Mouse (Mus musculus) embryonic facial prominence, embryonic 11.5 days (tissue): Measurements from ENCODE around the gene Gpr83. TPM values are rescaled to one million over a fixed set of nuclear protein-coding genes. Genes with fewer than 3 reads are reported as not detected.
A peak's percentile ranks its signal among the peaks of the same experiment; 100 is the strongest.

Experiments
- ATAC-seq: fragments of 200-750 bp; cut with Nextera tagmentation; replicated peaks from 2 replicates; pipeline ENCODE4 v1.8.0; 2017; ENCODE audit warnings: low read depth; ENCODE audit not compliant: insufficient number of reproducible peaks, low FRiP score, low TSS enrichment
- DNase-seq: peaks from one replicate; pipeline ENCODE4 v3.0.0-alpha.2; 2015; ENCODE audit warnings: low spot score
- H3K27ac ChIP-seq: fragments of 300-500 bp; sonication (generic); replicated peaks from 2 replicates; pipeline ENCODE4 v1.5.1; 2014; ENCODE audit warnings: mild to moderate bottlenecking, low read depth, low read length, control low read depth
- H3K27me3 ChIP-seq: fragments of 300-500 bp; sonication (generic); 2 replicates; pipeline ENCODE4 v1.6.1; 2014; ENCODE audit warnings: mild to moderate bottlenecking, low read length, moderate library complexity, mixed read lengths; ENCODE audit not compliant: control insufficient read depth, insufficient read depth
- H3K36me3 ChIP-seq: fragments of 300-500 bp; sonication (generic); replicated peaks from 2 replicates; pipeline ENCODE4 v1.6.1; 2014; ENCODE audit warnings: low read depth, mild to moderate bottlenecking, low read length, moderate library complexity, mixed read lengths; ENCODE audit not compliant: control insufficient read depth, insufficient read depth
- H3K4me1 ChIP-seq: fragments of 300-500 bp; sonication (generic); 2 replicates; pipeline ENCODE4 v1.6.1; 2014; ENCODE audit warnings: low read length, mixed read lengths; ENCODE audit not compliant: control insufficient read depth, insufficient read depth
- H3K4me2 ChIP-seq: fragments of 300-500 bp; sonication (generic); 2 replicates; pipeline ENCODE4 v1.6.1; 2014; ENCODE audit warnings: low read depth, mild to moderate bottlenecking, control low read depth, low read length, moderate library complexity
- H3K4me3 ChIP-seq: fragments of 300-500 bp; sonication (generic); 2 replicates; pipeline ENCODE4 v1.5.1; 2014; ENCODE audit warnings: low read depth, low read length, control low read depth
- H3K9ac ChIP-seq: fragments of 300-500 bp; sonication (generic); replicated peaks from 2 replicates; pipeline ENCODE4 v1.6.1; 2014; ENCODE audit warnings: mild to moderate bottlenecking, control low read depth, low read length
- H3K9me3 ChIP-seq: fragments of 300-500 bp; sonication (generic); replicated peaks from 2 replicates; pipeline ENCODE4 v1.6.1; 2016; ENCODE audit warnings: mild to moderate bottlenecking, low read length, inconsistent platforms, mixed read lengths; ENCODE audit not compliant: control insufficient read depth
- WGBS: fragments of 180-500 bp; shearing (Covaris S2); extraction: QIAGEN DNeasy Blood & Tissue Kit; methylation state at CpG from one replicate; pipeline ENCODE4 v1.1.7; 2014; 5-methylcytosine and 5-hydroxymethylcytosine counted together
- polyA plus RNA-seq: library from polyadenylated mRNA; unstranded; fragments of >200 nt; fragmentation: Nextera tagmentation; extraction: Ambion mirVana; gene quantifications from 2 replicates; pipeline ENCODE4 v1.2.1, GENCODE M21; 2014

The Gpr83 gene
- polyA plus RNA-seq, 1 experiment from 2014 or later: 0.29 TPM

DNA sequence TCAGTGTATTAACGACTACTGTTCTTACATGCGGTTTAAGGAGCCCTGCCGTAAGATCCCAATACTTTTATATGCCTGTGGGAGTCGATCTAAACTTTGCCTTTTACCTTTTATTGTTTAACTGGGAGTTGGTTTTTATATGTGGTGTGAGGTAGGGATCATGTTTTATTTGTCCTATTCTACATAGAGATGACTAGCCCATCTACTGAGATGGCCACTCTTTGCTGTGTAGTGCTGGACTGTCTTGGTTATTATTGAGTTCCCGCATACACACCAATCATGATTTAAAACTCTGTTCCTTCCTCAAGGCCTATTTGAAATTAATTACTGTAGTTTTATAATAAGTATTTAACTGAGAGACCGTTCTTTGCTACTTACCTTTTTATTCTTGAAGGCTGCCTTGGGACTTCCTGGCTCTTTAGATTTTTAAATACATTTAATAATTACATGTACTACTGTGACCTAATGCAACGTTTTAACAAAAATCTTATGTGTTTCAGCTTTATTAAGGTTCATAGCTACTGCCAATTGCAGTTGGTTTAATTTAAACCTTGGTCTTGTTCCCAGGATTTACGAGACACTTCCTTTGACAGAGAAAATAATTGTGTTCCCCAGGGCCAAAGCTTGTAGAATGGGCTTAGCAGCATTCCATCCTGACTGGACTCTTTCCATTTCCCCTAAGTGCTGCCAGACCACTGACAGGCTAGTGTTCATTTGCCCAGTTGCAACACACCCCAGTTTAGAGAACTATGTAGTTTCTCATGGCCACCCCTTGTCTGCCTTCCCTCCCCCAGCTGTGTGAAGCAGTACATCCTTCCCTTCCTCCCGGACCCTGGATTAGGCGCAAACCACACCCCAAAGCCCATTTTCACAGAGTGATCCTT lies 17.9 kb upstream of the Gpr83 start:
- Histone ChIP-seq H3K4me3 (no peak overlapping the region), H3K27me3 (no peaks in the 10 kb centered on the region), H3K4me1 (no peaks in the 10 kb centered on the region), H3K4me2 (no peak overlapping the region), H3K9ac (no peak overlapping the region), H3K36me3 (no peaks in the 10 kb centered on the region), H3K27ac (no peak overlapping the region), H3K9me3 (no peaks in the 10 kb centered on the region)
- no peak for DNase-seq
- WGBS: 83% methylated on average over 10 of the region's 10 CpGs
- no peak for ATAC-seq

DNA sequence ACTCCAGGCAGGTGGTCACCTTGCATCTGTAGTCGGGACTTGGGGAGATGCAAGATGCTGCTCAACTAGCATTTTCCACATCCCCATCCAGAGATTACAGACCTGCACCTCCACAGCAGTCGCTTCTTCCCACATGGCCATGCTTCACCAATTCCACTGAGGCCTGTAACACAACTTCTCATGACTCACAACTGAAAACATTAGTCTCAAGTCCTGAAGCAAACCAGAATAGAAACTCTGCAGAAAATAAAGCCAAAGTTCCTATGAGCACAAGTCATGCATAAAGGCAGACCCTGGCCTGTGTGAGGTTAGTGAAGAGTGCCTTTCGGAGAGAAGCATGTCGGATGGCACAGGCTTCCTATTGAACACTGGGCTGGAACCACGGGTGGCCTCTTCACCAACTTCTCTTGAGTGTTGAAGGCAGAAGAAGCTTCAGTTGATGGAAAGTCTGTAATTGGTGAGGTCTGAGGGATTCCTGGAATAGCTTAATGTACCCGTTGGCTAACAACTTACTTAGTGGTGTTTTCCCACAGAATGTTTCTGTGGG lies 16.6 kb upstream of the Gpr83 start:
- Histone ChIP-seq H3K4me1 (no peaks in the 10 kb centered on the region), H3K27me3 (no peaks in the 10 kb centered on the region), H3K27ac (no peak overlapping the region), H3K36me3 (no peaks in the 10 kb centered on the region), H3K9ac (no peak overlapping the region), H3K4me3 (no peak overlapping the region), H3K4me2 (no peak overlapping the region), H3K9me3 (no peaks in the 10 kb centered on the region)
- DNase-seq (no peak), ATAC-seq (no peak)
- WGBS: 91% methylated on average over 6 of the region's 6 CpGs

DNA sequence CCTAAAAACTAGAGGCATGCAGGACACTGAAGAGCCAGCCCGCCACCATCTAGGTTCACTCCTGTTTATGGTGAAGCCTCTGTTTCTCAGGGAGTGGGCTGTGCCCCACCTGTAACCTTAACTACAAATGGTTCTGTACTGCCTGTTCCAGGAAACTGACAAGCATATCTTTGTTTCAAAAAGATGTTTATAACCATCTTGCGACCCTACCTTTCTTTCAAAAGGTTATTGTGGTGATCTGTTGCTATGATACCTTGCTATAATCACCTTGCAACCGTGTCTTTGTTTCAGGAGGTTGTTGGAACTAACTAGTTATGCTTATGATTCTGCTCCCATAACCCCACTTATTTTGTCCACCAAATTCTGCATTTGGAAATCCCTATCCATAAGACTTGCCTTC lies 16.1 kb upstream of the Gpr83 start:
- H3K27me3 ChIP-seq: no peaks in the 10 kb centered on the region
- no peak overlapping the region for H3K9ac ChIP-seq
- DNase-seq (no peak), ATAC-seq (no peak)
- H3K4me2 ChIP-seq: no peak overlapping the region
- no peaks in the 10 kb centered on the region for H3K9me3 ChIP-seq
- WGBS: 93% methylated on average over 3 of the region's 3 CpGs
- H3K27ac ChIP-seq: no peak overlapping the region
- H3K4me1 ChIP-seq: no peaks in the 10 kb centered on the region
- no peak overlapping the region for H3K4me3 ChIP-seq
- no peaks in the 10 kb centered on the region for H3K36me3 ChIP-seq

DNA sequence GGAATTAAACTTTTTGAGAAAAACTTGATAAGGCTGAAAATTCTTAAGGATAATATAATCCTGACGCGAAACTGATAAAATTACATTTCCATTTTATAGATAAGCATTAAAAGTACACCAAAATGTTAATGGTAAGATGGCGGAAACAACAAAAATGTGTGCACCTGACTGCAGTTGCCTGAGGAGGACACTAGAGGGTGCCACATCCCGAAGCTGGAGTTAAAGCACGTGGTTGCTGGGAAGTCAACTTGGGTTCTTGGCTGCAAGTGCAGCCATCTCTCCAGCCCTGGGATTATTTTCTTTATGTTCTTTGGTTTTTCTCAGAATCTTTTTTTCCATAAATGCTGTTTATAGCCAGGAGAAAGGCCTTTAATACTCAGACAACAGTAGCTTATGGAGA lies 13.6 kb upstream of the Gpr83 start:
- H3K9me3 ChIP-seq: no peaks in the 10 kb centered on the region
- no peak overlapping the region for H3K4me2 ChIP-seq
- no peak overlapping the region for H3K27ac ChIP-seq
- no peaks in the 10 kb centered on the region for H3K36me3 ChIP-seq
- no peaks in the 10 kb centered on the region for H3K27me3 ChIP-seq
- no peaks in the 10 kb centered on the region for H3K4me1 ChIP-seq
- WGBS: 44% methylated on average over 5 of the region's 5 CpGs
- H3K4me3 ChIP-seq: no peak overlapping the region
- H3K9ac ChIP-seq: no peak overlapping the region
- ATAC-seq (no peak), DNase-seq (peak; percentile 33)

DNA sequence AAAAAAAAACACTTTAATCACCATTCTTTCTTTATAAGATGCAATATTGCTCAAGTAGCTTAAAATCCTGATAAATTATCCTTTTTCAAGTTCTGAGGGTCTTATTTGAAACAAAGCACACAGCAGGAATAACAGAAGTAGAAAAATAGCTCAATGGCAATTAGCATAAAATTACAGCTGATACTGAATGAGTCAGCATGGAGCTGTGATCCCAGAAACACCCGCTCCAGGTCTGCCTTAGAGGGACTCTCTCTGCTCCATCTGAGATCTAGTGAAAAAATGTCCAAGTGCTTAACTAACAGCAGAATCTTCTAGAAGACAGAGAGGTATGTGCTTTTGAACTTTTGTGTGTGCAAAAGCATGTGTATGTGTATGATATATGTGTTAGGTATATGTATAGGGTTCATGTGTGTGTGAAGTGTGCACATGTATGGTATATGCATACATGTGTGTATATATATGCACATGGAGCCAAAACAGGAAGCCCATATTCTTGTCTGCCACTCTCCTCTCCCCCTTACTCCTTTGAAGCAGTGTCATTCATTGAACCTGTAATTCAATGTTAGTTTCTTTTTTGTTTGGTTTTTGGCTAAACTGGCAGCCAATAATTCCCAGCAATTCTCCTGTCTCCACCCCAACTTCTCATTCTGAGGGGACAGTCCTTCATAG lies 11.6 kb upstream of the Gpr83 start:
- DNase-seq (no peak), ATAC-seq (no peak)
- Histone ChIP-seq H3K4me1 (no peaks in the 10 kb centered on the region), H3K4me2 (no peak overlapping the region), H3K27me3 (no peaks in the 10 kb centered on the region), H3K4me3 (no peak overlapping the region), H3K36me3 (no peaks in the 10 kb centered on the region), H3K9ac (no peak overlapping the region), H3K9me3 (no peaks in the 10 kb centered on the region), H3K27ac (no peak overlapping the region)
- WGBS: 63% methylated on average over 1 of the region's 1 CpGs

GRCm38 (mm10) chr9:14854585-14854984 lies 5.4 kb upstream of the Gpr83 start:
- Histone ChIP-seq H3K9ac (no peak overlapping the region), H3K27ac (no peak overlapping the region), H3K4me2 (no peak overlapping the region), H3K4me3 (no peak overlapping the region), H3K27me3 (peaks cover 3% of the 10 kb centered on the region), H3K9me3 (no peaks in the 10 kb centered on the region), H3K36me3 (no peaks in the 10 kb centered on the region), H3K4me1 (no peaks in the 10 kb centered on the region)
- DNase-seq: no peak
- 55% methylated on average over 4 of the region's 4 CpGs for WGBS
- ATAC-seq: no peak

DNA sequence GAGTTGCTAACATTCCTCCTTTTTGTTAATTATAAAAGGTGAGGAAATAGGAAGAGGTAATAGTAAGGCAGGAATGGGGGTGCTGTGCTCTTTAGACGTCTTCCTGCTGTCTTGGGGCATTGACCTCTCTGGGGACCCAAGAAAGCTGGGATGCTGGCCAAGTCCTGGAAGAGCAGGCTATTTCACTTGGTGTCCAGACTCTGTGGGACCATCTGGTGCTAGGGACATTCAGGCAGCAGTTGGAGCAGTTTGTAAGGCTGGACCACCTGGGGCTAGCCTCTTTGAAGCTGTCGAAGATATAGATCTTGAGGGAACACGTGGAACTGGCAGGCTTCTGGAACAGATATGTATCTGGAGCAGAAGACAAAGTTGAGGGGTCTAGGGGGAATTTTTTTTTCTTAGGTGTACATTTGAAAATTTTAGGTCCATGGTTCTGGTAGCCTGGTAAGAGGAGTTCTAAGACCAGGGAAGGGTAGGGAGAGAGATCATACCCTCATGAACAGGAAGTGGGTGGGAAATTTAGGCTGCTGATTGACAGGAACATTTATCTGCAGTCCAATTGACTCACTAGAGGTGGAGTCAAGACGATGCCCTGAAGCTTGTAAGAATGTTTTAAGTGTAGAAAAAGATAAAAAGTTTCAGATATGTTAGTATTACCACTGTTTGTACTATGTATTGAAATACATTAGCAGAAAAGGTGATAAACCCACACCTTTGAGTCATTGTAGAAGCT lies 2.9 kb upstream of the Gpr83 start:
- Histone ChIP-seq H3K4me3 (no peak overlapping the region), H3K4me1 (no peaks in the 10 kb centered on the region; the same call in 1 of the 2 replicates), H3K27me3 (peaks cover 14% of the 10 kb centered on the region), H3K9ac (no peak overlapping the region), H3K9me3 (no peaks in the 10 kb centered on the region), H3K27ac (no peak overlapping the region), H3K4me2 (no peak overlapping the region), H3K36me3 (no peaks in the 10 kb centered on the region)
- WGBS: 67% methylated on average over 4 of the region's 4 CpGs
- no peak for DNase-seq
- ATAC-seq: no peak
